Mouse (Mus musculus) midbrain, embryonic 12.5 days (tissue): Measurements from ENCODE around the gene Gm10153. TPM values are rescaled to one million over a fixed set of nuclear protein-coding genes. Genes with fewer than 3 reads are reported as not detected.

ENCODE experiments used
- polyA plus RNA-seq: library from polyadenylated mRNA; unstranded; fragments of >200 nt; fragmentation: Nextera tagmentation; extraction: Ambion mirVana; gene quantifications from 2 replicates; pipeline ENCODE4 v1.2.1, GENCODE M21; 2016

Gene Gm10153
- polyA plus RNA-seq, 1 experiment from 2014 or later, result not detected

Other genes starting within 250 kb of the Gm10153 start
- gene Brsk2, start 240.6 kb downstream of the Gm10153 start, polyA plus RNA-seq, result 20.5 and 22.9 TPM in 2 replicates
- gene Mob2, start 129.3 kb downstream of the Gm10153 start, polyA plus RNA-seq, result 50.6 and 50.9 TPM in 2 replicates
- 41.5 and 44.3 TPM in 2 replicates for gene Dusp8, start 94.5 kb downstream of the Gm10153 start, polyA plus RNA-seq
- not detected in 2 replicates for gene Gm45618, start 69.7 kb downstream of the Gm10153 start, polyA plus RNA-seq
- not detected in 2 replicates for gene Gm39115, start 54.4 kb downstream of the Gm10153 start, polyA plus RNA-seq
- not detected in 2 replicates for gene Gm45337, start 45.8 kb downstream of the Gm10153 start, polyA plus RNA-seq
- gene Gm29735, start 33.3 kb downstream of the Gm10153 start, polyA plus RNA-seq, result not detected in 2 replicates
- not detected in 2 replicates for gene Gm4553, start 24.6 kb downstream of the Gm10153 start, polyA plus RNA-seq
- not detected in 2 replicates for gene Krtap5-2, start 14.4 kb downstream of the Gm10153 start, polyA plus RNA-seq
- gene Krtap5-3, start 11.0 kb upstream of the Gm10153 start, polyA plus RNA-seq, result not detected in 2 replicates
- gene Gm7579, start 21.5 kb upstream of the Gm10153 start, polyA plus RNA-seq, result not detected in 2 replicates
- not detected in 2 replicates for gene Krtap5-5, start 39.6 kb upstream of the Gm10153 start, polyA plus RNA-seq
- gene Gm40460, start 50.7 kb upstream of the Gm10153 start, polyA plus RNA-seq, result not detected in 2 replicates
- not detected in 2 replicates for gene Gm2431, start 68.0 kb upstream of the Gm10153 start, polyA plus RNA-seq
- not detected in 2 replicates for gene Gm4559, start 84.0 kb upstream of the Gm10153 start, polyA plus RNA-seq
- not detected in 2 replicates for gene Krtap5-1, start 106.7 kb upstream of the Gm10153 start, polyA plus RNA-seq
- gene Krtap5-4, start 113.2 kb upstream of the Gm10153 start, polyA plus RNA-seq, result not detected in 2 replicates
- gene Ifitm10, start 183.4 kb upstream of the Gm10153 start, polyA plus RNA-seq, result 0.43 and 0.63 TPM in 2 replicates
- 0.56 TPM in 1 of 2 replicates, not detected in the other for gene Gm49369, start 192.3 kb upstream of the Gm10153 start, polyA plus RNA-seq
- gene Ctsd, start 197.6 kb upstream of the Gm10153 start, polyA plus RNA-seq, result 163 and 183 TPM in 2 replicates
- gene Syt8, start 244.5 kb upstream of the Gm10153 start, polyA plus RNA-seq, result 0.56 TPM in 1 of 2 replicates, not detected in the other